ENCODE assay signal across 9 mouse cellular contexts in the genomic region with DNA sequence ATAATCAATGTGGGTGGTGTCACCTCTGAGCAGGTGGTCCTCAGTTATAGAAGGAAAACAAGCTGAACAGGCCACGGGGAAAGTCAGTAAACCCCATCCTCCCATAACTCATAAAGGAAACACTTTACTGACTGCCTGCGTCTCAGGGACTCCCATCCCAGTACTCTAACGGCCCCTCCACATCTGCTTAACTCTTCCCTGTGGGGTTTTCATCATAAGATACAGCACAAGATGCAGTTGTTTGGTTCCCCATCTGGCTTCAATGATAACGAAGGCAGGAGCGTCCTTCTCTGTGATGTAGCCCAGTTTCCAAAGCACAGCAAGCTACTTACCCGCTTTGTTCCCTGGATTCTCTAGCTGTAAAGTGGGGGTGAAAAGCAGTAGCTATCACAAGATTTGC. TPM values are rescaled to one million over a fixed set of nuclear protein-coding genes. Genes with fewer than 3 reads are reported as not detected.
A peak's percentile ranks its signal among the peaks of the same experiment; 100 is the strongest.
DNase-seq lines count a peak whose midpoint lies in the region; ATAC-seq and TF ChIP-seq lines count a peak whose summit lies in the region.
"Had no signal": no experiment of that assay in that cellular context is flagged by ENCODE, and none has a peak within 500 bp of the region (broad histone marks: within the 10 kb centered on the region; RNA-seq: fewer than 3 reads in every experiment).

No protein-coding gene starts in this region.

- ATAC-seq in kidney, postnatal 0 days (replicated peaks; ENCODE audit: low FRiP score, low read depth): no peak

- peak overlapping the region; percentile 73 for H3K27ac ChIP-seq in kidney, postnatal 0 days
- no peak overlapping the region for H3K27ac ChIP-seq in kidney, adult 2 months (ENCODE audit: insufficient read depth, low read depth, low read length)
- peak overlapping the region; percentile 89 for H3K27ac ChIP-seq in forebrain, embryonic 10.5 days
- peak overlapping the region; percentile 82 for H3K27ac ChIP-seq in small intestine, adult 2 months (ENCODE audit: insufficient read depth, low read depth, low read length)

- no peak for DNase-seq in kidney, postnatal 0 days (ENCODE audit: low spot score)
- no peak for DNase-seq in kidney, adult 2 months
- no peak for DNase-seq in forebrain, embryonic 10.5 days (ENCODE audit: extremely low spot score, low spot score)
- DNase-seq in liver: peak; percentile 59
- DNase-seq in gastrocnemius, postnatal 25 days: no peak
- DNase-seq in frontal cortex, postnatal 36 days (ENCODE audit: low spot score in 2 of 2): no peak
- DNase-seq in gastrocnemius, adult 18-20 months (ENCODE audit: low spot score): no peak

- H3K4me1 ChIP-seq in kidney, postnatal 0 days (replicated peaks; ENCODE audit: insufficient read depth, low read length): peaks cover 12% of the 10 kb centered on the region; the same call in 1 of the 2 replicates
- H3K4me1 ChIP-seq in kidney, adult 2 months (ENCODE audit: control insufficient read depth, insufficient read depth, low read length): 0 out of 2 replicates have a peak, but pooled peaks cover 3% of the 10 kb centered on the region
- H3K4me1 ChIP-seq in forebrain, embryonic 10.5 days: peaks cover 26% of the 10 kb centered on the region
- peaks cover 31% of the 10 kb centered on the region for H3K4me1 ChIP-seq in small intestine, adult 2 months (ENCODE audit: control insufficient read depth, insufficient read depth, insufficient read length, low read length)

- H3K9ac ChIP-seq in kidney, postnatal 0 days (ENCODE audit: low read depth, low read length): peak overlapping the region; percentile 60; the same call in 1 of the 2 replicates

- 49% methylated on average over 6 of the region's 6 CpGs for WGBS in kidney, postnatal 0 days
- WGBS in kidney, adult 2 months: 73% methylated on average over 6 of the region's 6 CpGs
- WGBS in forebrain, embryonic 10.5 days: 76% methylated on average over 6 of the region's 6 CpGs
- 64% methylated on average over 6 of the region's 6 CpGs for WGBS in small intestine, adult 2 months

- H3K27me3 ChIP-seq in kidney, postnatal 0 days (ENCODE audit: insufficient read depth, low read length): no peaks in the 10 kb centered on the region
- H3K27me3 ChIP-seq in kidney, adult 2 months (replicated peaks; ENCODE audit: control insufficient read depth, insufficient read depth, low read length): no peaks in the 10 kb centered on the region
- peaks cover 29% of the 10 kb centered on the region for H3K27me3 ChIP-seq in forebrain, embryonic 10.5 days (ENCODE audit: poor library complexity, severe bottlenecking)
- H3K27me3 ChIP-seq in small intestine, adult 2 months (ENCODE audit: control insufficient read depth, insufficient read depth, low read length): no peaks in the 10 kb centered on the region

- TF ChIP-seq CTCF in kidney, postnatal 0 days (IDR thresholded peaks at IDR 0.05; ENCODE audit: low read depth): no peak
- no peak for TF ChIP-seq CTCF in kidney, adult 2 months (conservative IDR thresholded peaks at IDR 0.05; ENCODE audit: insufficient read depth, insufficient read length, low read depth, low read length)
- TF ChIP-seq CTCF in small intestine, adult 2 months (IDR thresholded peaks at IDR 0.05; ENCODE audit: extremely low read depth, insufficient read length, insufficient replicate concordance, low read depth, low read length): no peak

- H3K9me3 ChIP-seq in kidney, postnatal 0 days (replicated peaks; ENCODE audit: low read length): no peaks in the 10 kb centered on the region
- H3K9me3 ChIP-seq in forebrain, embryonic 10.5 days: no peaks in the 10 kb centered on the region

- peak overlapping the region; percentile 41; the same call in 1 of the 2 replicates for H3K4me3 ChIP-seq in kidney, postnatal 0 days (replicated peaks; ENCODE audit: low read depth, low read length)
- H3K4me3 ChIP-seq in kidney, adult 2 months (ENCODE audit: insufficient read depth, low read depth, low read length): no peak overlapping the region
- peak overlapping the region; percentile 47; the same call in 1 of the 2 replicates for H3K4me3 ChIP-seq in forebrain, embryonic 10.5 days
- H3K4me3 ChIP-seq in small intestine, adult 2 months (ENCODE audit: low read depth, low read length): no peak overlapping the region

- peak overlapping the region; percentile 63 for H3K4me2 ChIP-seq in kidney, postnatal 0 days (ENCODE audit: low read length)

- no peaks in the 10 kb centered on the region for H3K36me3 ChIP-seq in kidney, postnatal 0 days (ENCODE audit: insufficient read depth, low read length)
- no peaks in the 10 kb centered on the region for H3K36me3 ChIP-seq in kidney, adult 2 months (ENCODE audit: control insufficient read depth, insufficient read depth, low read length)
- H3K36me3 ChIP-seq in forebrain, embryonic 10.5 days (replicated peaks): no peaks in the 10 kb centered on the region
- peaks cover 3% of the 10 kb centered on the region; the same call in 1 of the 2 replicates for H3K36me3 ChIP-seq in small intestine, adult 2 months (ENCODE audit: control insufficient read depth, insufficient read depth, low read length)

- TF ChIP-seq POLR2A in kidney, adult 2 months (IDR thresholded peaks at IDR 0.05; ENCODE audit: low read depth, low read length): no peak
- no peak for TF ChIP-seq POLR2A in small intestine, adult 2 months (IDR thresholded peaks at IDR 0.05; ENCODE audit: low read depth, low read length)

RNA-seq across cellular contexts. Expression of gene Rnasel, which starts 0.8 kb away (rescaled TPM):
- 10.8 TPM in 2 replicates for polyA plus RNA-seq in kidney, postnatal 0 days (2015; fragmentation: Nextera tagmentation; extraction: Ambion mirVana)
- 2.4 and 3.4 TPM in 2 replicates for polyA plus RNA-seq in kidney, adult 2 months (2012; rRNA removed)
- polyA plus RNA-seq in forebrain, embryonic 10.5 days (2016; fragmentation: Nextera tagmentation; extraction: Ambion mirVana): 7.4 and 7.7 TPM in 2 replicates
- 5.9 and 10.9 TPM in 2 replicates for polyA plus RNA-seq in small intestine, adult 2 months (2012; rRNA removed)
- total RNA-seq in gastrocnemius, postnatal 25 days (2021): 1 to 10 TPM; 1.5 to 3.2 TPM
- total RNA-seq in gastrocnemius, adult 18-20 months (2021): 1 to 10 TPM in 1 of 2 experiments, under 1 TPM in 1; 0.87 to 1.5 TPM
- total RNA-seq: ES-E14 had no signal

RNA-seq across cellular contexts. Expression of gene Rgs16, which starts 9.9 kb away (rescaled TPM):
- polyA plus RNA-seq in kidney, postnatal 0 days (2015; fragmentation: Nextera tagmentation; extraction: Ambion mirVana): 4.0 and 5.4 TPM in 2 replicates
- 0.45 and 0.61 TPM in 2 replicates for polyA plus RNA-seq in kidney, adult 2 months (2012; rRNA removed)
- polyA plus RNA-seq in forebrain, embryonic 10.5 days (2016; fragmentation: Nextera tagmentation; extraction: Ambion mirVana): 26.2 and 31.0 TPM in 2 replicates
- 0.18 and 0.34 TPM in 2 replicates for polyA plus RNA-seq in small intestine, adult 2 months (2012; rRNA removed)
- total RNA-seq in gastrocnemius, postnatal 25 days (2021): 1 to 10 TPM; 1.1 to 1.6 TPM
- under 1 TPM; 0.81 to 0.87 TPM for total RNA-seq in gastrocnemius, adult 18-20 months (2021)

Comparison
In these comparisons a context has a peak if more than half of its experiments do, and no peak if none do; other contexts are left out.
1. H3K4me3 ChIP-seq: peak in kidney, postnatal 0 days (single experiment) and forebrain, embryonic 10.5 days (single experiment); none in kidney, adult 2 months (single experiment) and small intestine, adult 2 months (single experiment).